Mouse (Mus musculus) testis, postnatal 14 days (tissue): ENCODE measurements around the gene Eps8l1.

Source experiments
- DNase-seq: peaks from one replicate; pipeline ENCODE4 v3.0.0; 2021; ENCODE audit warnings: low spot score

Eps8l1 gene

DNA sequence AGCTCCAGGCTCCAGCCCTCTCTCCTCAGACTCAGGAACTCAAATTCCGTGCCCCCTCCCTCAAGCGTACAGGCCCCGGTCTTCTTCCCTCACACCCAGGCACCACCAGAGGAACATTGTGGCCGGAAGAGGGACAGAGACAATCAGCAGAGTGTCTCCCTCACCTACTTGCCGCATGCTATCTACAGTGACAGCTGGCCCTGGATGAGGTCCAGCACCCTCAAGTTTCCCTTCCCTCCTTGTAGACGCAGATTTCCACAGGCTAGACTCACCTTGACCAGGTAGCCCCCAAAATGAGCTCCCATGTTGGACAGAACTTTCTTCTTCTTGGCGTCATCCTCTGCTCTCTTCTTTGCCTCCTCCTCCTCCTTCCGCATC, 48.3 kb downstream of the Eps8l1 start:
- no peak for DNase-seq

DNA sequence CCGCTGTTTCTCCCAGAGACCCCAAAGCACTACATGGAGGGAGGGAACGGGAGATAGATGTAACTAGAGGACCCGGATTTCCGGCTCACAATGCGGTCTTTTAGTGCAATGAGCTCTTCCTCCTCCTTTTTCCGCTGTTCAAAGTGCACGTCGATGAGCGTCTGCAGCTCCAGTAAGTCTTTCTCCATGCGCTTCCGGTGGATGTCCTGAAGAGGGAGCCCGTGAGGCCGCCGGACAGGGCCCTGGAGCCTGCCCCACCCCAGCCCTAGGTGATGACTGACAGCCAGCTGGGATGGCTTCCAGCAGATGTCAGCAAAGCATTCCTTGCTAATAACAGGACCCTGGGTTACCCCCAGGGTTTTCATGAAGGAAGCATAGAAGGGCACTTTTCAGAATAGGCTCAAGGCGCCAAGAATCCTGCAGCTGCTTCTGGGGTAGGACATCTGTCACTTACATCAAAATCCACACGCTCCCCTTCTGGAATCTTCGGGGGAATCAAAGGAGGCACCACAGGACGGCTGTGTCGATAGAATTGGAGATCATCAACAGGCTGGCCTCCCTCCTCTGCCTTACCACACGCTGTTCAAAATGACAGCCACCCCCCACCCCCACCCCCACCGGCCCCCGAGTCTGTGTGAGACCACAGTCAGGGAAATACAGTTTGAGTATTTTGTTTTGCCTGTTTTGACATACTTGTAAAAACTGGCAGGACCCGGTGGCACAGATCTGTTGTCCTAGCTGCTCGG, 49.6 kb downstream of the Eps8l1 start:
- peak; percentile 66 for DNase-seq

DNA sequence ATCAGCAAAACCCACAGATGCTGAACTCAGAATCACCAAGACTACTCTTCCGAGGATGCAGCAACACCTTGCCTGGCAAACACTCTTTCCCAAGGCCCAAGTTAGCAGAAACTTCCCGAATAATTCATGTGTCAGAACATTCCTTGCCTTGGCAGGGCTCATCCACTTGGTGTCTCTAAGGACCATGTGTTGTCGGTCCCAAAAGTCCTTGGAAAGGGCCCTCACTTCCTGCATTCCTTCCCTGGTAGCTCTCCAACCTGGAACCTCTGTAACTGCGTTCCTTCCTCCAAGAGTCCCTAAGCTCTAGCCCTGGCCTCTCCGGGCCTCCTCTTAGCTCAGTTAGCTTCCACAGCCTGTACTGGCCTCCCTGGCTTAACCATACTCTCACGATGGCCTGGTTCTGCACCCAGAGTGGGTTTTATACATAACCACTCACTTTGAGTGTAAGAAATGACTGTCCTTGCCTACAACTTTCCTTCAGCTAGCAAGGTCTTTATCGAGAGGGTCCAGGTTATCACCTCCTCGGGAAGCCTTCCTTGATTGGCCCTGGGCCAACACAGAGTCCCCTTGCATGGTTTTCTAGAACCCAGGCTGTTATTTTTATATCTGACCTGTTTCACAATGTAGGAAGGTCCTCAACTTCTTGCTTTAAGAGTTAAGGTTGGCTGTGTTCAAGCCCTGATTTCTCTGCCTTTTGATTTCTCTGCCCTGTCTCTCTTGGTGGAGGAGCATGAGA, 51.2 kb downstream of the Eps8l1 start:
- no peak for DNase-seq

DNA sequence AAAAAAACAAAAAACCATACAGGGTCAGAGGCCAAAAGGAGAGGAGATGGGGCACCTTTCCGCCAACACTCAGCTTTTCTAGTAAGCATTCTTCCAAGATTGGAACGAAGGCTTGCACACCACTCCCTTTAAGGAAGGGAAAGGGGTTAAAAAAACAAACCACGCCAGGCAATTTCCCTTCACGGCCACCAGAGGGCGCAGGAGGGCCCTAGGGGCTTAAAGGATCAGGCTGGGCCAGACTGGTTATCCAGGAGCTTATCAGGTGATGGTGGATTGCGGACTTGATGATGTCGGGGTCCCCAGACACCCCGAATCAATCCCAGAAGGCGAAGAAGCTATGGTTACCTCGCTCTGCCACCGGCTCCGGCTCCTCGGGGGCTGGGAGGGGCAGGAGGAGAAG, 52.8 kb downstream of the Eps8l1 start:
- no peak for DNase-seq

DNA sequence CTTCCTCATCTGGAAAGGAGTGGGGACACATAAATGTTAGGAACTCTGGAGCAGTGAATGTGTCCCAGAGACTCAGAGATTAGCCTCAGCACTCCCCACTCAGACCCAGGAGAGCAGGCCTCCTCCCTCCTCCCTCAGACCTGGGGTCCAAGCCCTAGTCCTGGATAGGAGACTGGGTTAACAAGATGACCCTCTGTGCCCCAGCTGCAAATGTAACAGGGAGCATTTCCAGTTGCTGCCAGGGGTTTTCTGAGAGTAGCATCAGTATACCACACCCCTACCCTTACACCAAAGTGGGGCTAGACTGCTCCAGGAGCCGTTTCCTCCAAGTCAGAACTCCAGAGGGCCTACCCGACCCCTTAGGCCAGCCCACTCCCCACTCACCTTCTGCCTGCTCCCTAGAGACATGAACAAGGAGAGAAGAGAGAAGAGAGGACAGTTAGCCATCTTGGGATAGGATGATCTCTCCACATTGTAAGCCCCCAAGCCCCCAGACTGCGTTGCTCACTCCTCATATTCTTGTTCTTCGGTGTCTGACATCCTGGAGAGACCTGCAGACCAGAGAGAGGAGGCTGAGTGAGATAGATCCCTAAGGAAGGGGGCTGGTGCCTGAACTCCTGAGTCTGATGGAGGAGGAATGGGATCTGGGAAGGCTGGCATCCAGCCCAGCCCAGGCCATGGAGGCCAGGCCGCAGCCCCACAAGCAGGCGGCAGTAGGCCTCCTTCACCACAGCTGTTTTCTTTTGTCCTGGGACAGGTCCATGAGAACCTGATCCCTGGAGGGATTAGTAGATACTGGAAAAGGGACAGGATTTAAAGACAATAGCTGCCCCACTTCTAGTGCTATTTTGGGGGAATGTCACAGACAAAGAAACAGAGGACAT, 53.6 kb downstream of the Eps8l1 start:
- no peak for DNase-seq

DNA sequence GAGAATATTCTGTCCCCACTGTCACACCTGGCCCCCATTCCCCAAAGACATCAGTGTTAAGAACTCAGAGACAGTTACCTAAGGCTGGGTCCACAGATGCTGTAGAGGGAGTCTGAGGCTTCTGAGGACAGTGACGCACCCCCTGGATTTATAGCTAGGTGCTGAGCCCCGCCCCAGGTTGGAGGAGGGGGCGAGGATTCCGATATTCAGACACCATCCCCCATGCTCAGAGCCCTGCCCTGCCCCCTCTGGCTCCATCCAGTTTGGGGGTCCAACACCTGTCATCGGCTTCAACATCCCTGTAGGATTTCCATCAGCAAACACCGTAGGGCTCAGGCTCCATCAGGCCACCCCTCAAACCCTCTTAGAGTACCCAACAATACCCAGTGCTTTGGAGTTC, 55.4 kb downstream of the Eps8l1 start:
- DNase-seq, result peak; percentile 2

DNA sequence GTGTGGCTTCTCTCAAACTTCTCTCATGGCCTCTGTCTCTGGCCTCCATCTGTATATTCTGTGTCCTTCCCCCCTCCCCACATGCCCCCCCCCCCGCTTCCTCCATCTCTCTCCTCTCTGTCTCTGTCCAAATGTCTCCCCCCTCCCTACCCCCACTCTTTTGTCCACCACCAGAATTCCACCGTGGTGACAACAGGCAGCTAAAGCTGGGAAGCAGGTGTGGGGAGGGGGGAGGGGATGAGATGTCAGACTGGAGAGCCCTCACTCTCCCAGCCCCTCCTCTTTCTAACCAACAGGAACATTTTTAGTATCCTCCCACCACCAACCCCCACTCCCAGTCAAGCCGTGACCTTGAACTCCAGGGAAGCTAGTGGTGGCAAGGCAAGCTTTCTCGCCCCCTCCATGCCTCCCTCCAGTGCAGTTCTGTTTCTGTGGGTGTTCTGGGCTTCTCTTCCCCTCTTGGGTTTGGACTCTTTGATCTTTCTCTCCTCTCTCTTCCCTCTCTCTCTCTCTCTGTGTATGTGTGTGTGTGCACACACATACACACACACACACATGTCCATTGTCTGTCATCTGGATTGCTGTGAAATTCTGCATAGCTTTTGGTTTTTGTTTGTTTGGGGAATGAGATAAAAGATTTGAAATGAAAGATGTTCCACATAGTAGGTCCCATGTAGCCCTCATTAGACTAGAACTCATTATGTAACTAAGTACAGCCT, 56.0 kb downstream of the Eps8l1 start, which contains the start of gene Tnnt1:
Gene Tnnt1 (minus strand): TSS at position 51 of the 719 bp plus-strand sequence.
- DNase-seq, result peak; percentile 47

DNA sequence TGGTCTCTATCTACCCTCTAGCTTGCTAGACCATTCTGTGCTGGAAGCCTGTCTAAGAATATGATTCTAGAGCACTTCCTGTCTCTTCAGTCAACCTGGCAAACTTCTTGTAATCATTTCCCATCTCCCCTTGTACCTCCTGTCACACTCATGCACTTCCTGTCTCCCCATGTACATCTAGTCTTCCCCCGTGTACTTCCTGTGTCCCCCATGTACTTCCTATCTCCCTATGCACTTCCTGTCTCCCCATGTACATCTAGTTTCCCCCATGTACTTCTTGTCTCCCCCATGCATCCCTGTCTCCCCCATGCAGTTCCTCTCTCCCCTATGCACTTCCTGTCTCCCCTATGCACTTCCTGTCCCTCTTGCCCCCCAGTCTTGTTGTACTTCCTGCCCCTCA, 58.0 kb downstream of the Eps8l1 start:
- DNase-seq, result no peak

DNA sequence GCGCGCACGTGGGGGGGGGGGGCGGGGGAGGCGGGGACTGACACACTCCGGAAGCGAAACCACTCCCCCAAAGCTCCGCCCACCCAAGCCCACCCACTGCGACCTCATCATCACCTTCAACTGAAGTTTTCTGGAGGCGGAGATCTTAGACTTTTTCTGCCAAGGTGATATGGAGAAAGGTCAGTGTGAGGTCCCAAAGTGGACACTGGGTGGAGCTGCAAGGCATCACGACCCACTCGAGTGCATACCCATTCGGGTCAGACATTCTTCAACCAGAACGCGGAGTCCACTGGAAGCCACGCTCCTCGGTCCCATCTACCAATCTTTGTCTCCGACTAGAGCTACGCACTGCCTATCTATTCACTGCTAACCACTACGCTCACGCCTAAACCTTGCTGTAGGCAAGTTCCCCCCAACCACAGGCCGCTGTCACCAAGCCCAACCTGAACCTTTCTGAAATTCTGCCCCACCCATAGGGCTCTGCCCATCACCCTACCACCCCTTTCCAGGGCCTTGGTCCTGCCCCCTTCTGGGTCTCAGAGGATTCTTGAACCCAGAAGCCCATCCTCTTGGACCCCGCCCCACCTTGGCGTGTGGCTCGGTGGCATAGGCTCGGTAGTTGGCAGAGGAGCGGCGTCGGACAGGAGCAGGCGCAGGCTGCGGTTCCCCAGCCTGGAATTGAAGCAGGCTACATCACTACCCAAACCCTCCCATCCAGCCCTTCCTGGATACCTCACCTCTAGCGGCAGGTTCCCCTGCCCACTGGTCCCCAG, 60.9 kb downstream of the Eps8l1 start:
- DNase-seq, result peak; percentile 12

DNA sequence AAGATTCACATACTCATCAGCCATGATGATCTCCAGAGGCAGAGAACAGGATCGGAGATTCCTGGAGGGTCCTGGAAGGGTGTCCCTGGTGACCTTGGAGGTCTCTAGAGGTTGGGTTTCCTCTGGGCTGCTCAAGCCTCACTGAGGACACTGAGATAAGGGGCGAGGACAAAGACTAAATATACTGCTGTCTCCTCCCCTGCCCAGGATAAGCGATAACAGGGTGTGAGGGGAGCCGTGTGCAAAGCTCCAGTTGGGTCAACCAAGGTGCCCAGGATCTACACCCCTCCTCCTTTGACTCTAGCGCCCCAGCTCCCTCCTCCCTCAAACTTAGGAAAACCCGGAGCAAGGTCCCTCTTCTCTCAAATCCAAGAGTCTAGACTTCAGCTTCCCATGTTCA, 61.8 kb downstream of the Eps8l1 start:
- peak; percentile 57 for DNase-seq

DNA sequence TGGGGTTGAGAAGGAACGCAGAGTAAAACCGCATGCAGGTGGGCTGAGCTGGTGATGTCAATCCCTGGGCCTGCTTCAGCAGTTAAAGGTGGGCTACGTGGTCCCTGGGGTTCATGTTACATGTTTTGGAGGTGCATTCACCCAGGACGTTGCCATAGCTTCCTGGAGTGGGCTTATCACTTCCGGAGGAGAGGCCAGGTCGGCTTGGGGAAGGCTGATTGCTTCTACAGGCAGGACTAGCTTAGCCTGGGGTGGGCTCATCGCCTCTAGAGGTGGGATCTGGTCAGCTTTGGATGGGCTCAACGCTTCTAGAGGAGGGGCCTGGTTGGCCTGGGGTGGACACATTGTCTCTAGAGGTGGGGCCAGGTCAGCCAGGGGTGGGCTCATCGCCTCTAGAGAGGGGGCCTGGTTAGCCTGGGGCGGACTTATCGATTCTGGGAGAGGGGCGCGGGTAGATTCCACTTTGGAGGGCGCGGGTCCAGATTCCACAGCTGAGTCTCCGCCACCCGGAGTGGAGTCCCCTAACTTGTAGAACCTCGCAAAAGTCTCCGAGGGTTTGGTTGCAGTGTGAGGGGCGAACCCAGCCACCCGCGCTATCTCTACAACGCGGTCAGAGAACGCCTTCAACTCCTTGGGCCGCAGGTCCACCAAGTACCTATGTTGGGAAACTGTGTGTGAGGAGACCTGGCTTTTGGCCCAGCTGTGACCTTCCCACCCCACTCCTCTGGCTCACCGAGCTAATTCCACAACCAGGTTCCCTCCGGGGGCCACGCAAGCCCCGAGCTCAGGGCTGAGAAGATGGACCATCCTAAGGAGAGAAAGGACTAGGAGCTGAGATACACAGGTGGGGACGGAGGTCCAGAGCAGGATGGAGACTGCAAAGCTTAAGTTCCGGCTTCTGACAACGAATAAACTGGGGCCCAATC, 63.0 kb downstream of the Eps8l1 start:
- DNase-seq, result peak; percentile 4

DNA sequence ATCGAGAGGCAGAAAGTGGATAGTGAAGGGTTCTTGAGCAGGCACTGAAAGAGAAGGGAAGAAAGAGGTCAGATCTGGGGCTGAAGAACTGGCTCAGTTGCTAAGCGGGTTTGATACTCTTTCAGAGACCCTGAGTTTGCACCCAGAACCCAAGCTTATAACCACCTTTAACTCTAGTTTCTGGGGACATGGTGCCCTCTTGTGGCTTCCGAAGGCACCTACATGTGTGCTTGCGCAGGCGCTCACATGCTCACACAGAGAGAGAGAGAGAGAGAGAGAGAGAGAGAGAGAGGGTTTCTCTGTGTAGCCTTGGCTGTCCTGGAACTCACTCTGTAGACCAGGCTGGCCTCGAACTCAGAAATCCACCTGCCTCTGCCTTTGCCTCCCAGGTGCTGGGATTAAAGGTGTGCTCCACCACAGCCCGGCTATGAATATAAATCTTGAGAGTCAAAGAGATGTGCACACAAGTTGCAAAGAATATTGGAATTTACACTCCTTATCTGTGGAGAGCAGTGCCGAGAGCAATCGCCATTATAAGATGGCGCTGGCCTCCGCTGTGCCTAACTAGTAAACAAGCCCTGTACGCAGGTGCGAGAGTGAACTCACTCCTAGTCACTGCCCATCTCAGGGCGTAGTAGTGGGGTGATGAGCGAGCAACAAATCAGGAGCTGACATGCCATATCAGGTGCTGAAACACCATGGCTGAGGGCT, 63.9 kb downstream of the Eps8l1 start, which contains the start of gene Tnni3:
Gene Tnni3 (minus strand): TSS at position 18 of the 711 bp plus-strand sequence.
- DNase-seq, result peak; percentile 22

DNA sequence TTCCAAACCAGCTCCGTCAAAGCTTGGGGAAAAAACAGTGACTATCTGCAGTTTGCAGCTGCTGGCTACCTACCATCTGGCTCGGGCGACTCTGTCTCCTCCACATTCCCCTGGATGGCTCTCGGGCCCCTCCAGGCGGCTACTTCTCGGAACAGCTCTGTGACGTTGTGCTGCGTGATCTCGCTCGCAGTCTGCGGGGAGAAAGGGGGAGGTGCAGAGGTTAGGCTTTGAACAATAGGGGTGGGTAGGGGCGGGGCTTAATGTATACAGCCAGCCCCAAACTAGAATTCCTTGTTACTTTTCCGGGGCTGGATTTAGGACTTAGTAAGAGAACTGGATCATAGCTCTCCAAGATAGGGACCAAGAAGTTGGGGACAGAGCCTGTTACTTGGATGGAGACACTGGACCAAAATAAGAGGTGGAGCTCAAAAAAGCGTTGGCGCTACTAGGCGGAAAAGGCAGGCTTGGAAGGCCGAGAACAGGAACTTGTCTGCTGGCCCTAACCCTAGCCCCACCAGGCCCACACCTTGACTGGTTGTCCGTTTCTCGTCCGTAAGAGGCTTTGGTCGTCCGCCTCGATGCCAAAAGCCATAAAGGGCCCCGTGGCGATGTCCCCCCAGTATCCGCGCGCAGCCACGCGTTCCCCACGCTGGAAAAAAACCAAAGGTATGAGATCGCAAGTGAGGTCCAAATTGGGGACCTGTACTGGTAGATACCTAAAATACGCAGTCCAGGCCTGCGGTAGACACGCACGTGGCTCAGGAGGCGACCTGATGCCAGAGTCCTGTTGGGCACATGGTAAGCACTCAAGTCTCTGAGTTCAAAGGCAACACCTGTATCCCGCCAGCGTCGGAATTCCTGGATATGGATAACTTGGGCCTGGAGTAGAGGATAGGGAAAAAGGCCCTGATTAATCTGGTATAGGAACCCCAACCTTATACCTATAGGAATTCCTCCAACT, 66.1 kb downstream of the Eps8l1 start:
- DNase-seq, result peak; percentile 67

DNA sequence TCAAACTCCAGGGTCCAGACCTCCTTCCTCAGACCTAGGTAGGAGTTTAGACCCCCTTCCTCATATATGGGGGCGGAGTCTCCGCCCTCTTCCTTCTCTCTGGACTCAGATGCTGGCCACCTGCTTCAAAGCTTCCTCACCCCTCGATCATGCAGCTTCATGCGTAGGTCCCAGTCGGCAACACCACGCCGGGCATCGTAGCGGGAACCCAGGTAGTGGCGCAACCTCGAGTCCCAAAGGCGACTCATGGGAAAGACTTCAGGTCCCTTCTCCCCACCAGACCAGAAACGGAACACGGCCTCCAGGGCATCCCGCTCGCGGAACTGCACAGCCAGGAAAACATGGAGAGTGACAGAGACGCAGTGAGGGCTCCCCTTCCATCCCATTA, 66.8 kb downstream of the Eps8l1 start:
- DNase-seq, result peak; percentile 3
